Mouse (Mus musculus): ENCODE data around the gene Commd1.

The Commd1 gene

DNA sequence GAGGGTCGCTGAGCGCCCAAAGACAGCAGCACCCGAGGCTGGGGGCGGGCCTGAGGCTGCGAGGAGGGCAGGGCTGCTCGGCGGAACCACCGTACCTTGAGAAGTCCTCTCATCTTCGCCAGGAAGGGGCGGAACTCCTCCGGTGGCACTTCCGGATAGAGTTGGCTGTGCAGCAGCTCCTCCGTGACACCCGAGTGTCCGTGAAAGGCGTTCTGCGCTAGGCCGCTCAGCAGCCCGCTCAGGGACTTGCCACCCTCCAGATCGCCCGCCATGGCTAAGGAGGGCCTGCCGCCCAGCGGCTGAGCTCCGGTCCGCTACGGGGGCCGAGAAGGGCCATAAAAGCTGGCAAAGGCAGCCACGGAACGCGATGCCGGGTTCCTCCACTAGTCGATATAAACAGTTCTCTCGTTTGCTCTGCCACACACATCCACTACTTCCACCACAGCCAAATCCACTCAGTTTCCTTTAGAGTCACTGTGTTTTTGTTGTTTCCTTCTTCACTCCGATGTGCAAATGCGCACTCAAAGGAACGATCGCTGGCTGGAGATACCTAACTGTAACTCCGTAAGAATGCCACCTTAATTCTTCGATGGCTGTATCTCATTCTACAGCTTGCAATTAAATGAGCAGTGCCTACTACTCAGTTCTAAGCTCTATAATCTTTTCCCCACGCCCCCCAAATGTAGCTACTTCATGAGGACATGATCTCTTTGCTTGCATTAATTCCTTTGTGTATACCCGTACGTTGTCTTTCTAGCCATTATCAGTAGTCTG, at the start of gene Commd1, which contains the start of gene Gm28048:
Gene Commd1 (minus strand): TSS at position 399 of the 774 bp plus-strand sequence.
Gene Gm28048 (minus strand): TSS at position 107 of the 774 bp plus-strand sequence.
- peak; percentile 97 for DNase-seq

DNA sequence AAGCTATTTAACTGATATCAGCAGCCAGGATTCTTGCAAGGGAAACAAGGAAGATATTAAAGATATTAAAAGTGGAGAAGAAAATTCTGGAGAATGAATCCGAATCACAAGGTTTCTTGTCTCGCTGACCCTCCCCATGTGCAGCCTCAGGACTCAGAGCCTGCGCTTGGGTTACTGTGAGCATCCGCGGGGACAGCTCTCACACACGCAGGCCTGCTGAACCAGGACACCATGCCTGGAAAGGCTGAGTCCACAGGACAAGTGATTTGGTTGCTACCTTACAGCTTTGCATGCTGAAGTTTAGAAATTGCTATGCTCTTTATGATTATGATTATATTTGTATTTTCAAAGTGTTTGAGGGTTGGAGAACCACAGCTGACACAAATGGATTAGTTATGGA, 47.2 kb upstream of the Commd1 start:
- DNase-seq: no peak

DNA sequence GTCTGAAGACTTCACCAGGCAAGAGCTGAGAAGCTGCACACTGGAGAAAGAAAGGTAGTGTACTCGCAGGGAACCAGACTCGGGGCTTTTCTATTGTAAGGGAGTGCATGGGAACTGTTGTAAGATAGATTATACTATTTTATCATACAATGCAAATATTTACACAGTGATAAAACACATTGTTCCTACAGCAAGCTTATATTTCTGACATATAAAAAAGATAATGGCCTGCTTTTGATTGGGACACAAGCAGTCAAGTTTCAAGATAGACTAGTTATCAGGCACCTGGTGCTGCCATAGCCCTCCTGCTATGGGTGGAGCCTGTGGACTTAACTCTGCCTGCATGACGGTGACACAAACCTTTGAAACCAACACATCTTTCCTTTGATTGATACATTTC, 46.8 kb upstream of the Commd1 start:
- DNase-seq: no peak

- DNase-seq: no peak
Observed at GRCm38 (mm10) chr11:23024169-23024568, 42.0 kb upstream of the Commd1 start.

DNA sequence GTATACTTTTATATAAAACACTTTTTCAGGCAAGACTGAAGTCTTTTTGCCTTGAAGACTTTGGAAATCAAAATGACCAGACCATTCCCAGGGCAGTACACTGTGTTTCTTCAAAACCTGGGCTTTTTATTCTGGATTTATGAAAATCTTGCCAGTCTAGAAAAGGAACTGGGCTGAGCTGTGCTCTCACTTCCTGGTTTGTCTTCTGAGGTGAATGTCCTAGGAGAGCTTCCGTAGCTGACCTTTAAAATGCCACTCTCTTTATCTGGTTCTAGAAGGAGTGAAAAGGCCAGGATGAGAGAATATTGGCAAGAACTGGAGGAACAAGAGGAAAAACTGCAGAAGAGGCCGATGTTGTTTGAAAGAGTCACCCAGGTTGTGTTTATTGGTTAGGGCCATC, 41.0 kb upstream of the Commd1 start:
- DNase-seq: no peak

- DNase-seq: no peak
Observed at GRCm38 (mm10) chr11:23020841-23021240, 38.7 kb upstream of the Commd1 start.

DNA sequence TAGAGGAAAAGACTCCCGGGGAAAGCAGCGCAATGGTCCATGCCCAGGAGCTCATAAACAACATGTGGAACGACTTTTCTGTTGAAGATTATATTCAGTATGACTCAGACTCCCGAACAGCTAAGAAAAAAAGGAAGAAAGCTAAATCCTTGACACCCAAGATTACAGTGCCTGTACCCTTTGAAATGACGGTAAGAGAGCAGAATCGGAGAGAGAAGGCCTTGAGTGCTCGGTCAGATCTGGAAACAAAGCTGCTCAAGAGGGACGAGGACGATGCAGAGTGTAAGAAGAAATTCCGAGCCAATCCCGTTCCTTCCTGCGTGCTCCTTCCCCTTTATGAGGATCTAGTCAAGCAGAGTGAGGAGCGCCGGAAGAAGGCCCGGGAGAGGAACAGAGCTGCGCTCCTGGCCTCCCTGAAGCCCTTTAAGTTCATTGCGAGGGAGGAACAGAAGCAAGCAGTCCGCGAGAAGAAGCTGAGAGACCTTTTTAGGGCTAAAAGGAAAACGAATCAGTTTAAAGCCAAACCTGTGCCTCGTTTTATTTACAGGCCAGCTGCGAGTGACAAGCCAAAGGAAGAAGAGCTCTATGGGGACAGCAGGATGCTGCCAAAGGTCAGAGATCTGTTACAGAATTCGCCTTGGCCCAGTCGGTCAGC, 38.1 kb upstream of the Commd1 start:
- no peak for DNase-seq

DNA sequence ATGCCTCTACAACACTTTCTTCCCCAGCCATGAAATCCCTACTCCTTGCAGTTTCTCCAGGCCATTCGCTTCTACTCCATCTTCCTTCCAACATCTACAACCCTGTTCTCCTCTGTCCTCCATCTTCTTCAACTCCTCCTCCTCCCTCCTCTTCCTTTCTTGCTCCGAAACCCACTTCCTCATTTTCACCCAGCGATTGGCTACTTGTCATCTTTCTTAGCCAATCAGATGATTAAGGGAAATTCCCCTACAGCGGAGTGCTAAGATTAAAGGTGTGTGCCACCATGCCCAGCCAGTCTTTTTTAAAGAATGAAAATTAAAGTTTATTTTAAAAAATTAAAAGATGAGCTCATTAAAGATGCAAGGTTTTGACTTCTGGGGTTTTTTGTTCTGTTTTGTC, 35.8 kb upstream of the Commd1 start:
- no peak for DNase-seq

- no peak for DNase-seq
Observed at GRCm38 (mm10) chr11:23014996-23015395, 32.8 kb upstream of the Commd1 start.

DNA sequence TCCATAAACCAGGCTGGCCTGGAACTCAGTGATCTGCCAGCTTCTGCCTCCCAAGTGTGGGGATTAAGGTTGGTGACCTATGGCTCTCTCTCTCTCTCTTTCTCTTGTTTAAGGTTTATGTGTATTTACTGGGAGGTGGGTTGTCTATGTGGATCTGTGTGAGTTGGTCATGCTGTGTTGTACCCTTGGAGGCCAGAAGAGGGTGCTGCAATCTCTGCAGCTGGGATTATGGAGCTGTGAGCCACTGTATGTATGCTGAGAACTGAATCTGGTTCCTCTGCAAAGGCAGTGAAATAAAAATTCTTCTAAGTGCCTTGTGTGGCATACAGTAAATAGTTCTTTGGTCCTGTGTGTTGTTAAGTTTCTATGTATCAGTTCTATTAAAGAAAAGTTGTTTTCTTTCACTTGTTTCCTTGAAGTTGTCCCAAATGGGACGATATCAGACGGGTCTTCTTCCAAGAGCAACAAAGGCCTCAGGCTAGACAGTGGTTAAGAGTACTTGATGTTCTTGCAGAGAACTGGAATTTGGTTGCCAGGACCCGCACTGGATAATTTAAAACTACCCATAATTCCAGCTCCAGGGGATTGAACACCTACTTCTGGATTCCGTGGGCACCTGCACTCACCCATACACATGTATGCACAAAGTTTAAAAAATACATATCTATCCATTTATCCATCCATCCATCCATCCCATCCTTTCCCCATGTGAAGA, 31.6 kb upstream of the Commd1 start:
- no peak for DNase-seq

GRCm38 (mm10) chr11:23013096-23013495, 30.9 kb upstream of the Commd1 start:
- no peak for DNase-seq

DNA sequence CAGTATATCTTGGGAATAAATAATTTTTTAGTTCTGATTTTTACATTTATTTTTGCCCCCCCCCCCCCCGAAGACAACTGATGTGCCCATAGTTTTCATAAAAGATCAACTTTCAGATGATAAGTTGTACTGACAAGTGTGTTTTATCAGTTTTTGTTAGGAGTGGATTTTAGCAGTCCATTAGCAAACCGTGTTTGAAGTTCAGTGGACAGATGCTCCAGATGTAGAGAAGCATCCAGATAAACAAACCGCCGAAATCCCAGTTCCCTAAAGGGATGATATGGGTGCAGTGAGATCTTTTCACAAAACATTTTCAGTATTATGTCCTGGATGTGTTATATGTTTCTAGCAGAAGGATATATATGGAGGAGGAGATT, 26.6 kb upstream of the Commd1 start:
- no peak for DNase-seq

- peak; percentile 92 for DNase-seq
Observed at GRCm38 (mm10) chr11:23008181-23008823, 26.1 kb upstream of the Commd1 start.

GRCm38 (mm10) chr11:23007481-23008180, 25.4 kb upstream of the Commd1 start, which contains the start of gene Fam161a:
Gene Fam161a, plus strand, starts transcription at chr11:23007531.
- DNase-seq: peak; percentile 90

GRCm38 (mm10) chr11:23007166-23007480, 24.9 kb upstream of the Commd1 start:
- no peak for DNase-seq

DNA sequence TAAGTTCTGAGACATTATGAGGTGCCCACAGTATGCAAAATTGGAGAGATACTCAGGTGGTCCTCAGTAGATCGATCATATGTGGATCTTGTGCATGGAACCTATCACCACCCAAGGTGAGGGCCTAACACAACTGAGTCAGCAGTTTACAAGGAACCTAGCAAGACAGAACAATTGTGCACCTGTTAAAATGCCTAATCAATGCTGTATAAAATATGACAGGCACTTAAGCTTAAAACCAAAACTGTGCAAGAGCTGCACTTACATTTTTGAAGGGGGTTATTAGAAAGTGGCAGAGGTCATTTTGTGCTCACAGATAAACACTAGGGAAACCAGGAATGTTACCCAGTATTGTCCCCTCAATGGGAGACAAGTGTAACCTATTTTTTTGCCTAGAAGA, 23.1 kb upstream of the Commd1 start:
- DNase-seq: no peak

- DNase-seq: no peak
Observed at GRCm38 (mm10) chr11:22998308-22998707, 16.1 kb upstream of the Commd1 start.

- DNase-seq: no peak
Observed at GRCm38 (mm10) chr11:22995461-22995860, 13.3 kb upstream of the Commd1 start.

- DNase-seq: no peak
Observed at GRCm38 (mm10) chr11:22994271-22994670, 12.1 kb upstream of the Commd1 start.

GRCm38 (mm10) chr11:22991218-22991835, 9.1 kb upstream of the Commd1 start:
- DNase-seq: no peak

DNA sequence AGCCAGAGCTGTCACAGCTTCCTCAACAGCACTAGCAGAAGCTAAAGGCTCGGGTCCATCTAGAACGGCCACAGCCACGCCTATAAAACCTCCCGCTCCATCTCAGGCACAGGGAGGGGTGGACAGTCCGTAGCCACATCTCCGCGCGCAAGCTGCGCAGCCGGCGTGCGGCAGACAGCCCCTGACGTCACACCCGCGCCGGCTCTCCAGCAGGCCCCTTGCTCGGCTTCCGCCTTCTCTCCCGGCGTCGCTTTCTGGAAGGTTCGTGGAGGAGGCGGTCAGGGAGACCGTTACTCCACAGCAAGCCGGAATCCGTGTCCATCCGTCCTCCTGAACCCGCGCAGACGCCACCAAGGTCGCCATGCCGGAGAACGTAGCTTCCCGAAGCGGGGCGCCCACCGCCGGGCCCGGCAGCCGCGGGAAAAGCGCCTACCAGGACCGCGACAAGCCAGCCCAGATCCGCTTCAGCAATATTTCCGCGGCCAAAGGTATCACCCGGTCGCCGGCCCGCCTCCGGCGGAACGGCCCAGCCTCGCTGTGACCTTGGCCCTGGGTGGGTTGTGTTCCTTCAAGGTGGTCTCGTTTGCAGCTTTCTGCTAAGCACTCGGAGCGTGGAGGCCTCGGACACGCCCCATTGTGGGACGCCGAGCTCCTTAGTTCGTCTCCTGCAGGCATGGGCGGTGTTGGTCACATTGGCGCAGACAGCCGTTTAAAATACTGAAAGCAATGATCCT, 8.4 kb upstream of the Commd1 start, which contains the start of gene Cct4:
Gene Cct4 (plus strand): TSS at position 127 of the 734 bp plus-strand sequence.
- DNase-seq: peak; percentile 96
